Mouse (Mus musculus) embryonic stem cell, embryonic (primary cell): Measurements from ENCODE around the gene Olfr1261.

Source experiments
- CTCF ChIA-PET, 4 experiments: fragments of 300-600 bp in 2 of 4; fragments of 350-600 bp in 2 of 4; sonication (Branson Sonifier 250); formaldehyde crosslinking; loops; one replicate each; lab custom pipeline; 2022; ENCODE audit warnings: inconsistent platforms in 2 of 4; lab: Charles Lee
- POLR2A ChIA-PET, 4 experiments: fragments of 300-600 bp in 2 of 4; fragments of 350-600 bp in 2 of 4; sonication (Branson Sonifier 250); formaldehyde crosslinking; loops; one replicate each; lab custom pipeline; 2022; ENCODE audit warnings: antibody characterized with exemption in 4 of 4, inconsistent platforms in 1 of 4; lab: Charles Lee

Gene Olfr1261

DNA sequence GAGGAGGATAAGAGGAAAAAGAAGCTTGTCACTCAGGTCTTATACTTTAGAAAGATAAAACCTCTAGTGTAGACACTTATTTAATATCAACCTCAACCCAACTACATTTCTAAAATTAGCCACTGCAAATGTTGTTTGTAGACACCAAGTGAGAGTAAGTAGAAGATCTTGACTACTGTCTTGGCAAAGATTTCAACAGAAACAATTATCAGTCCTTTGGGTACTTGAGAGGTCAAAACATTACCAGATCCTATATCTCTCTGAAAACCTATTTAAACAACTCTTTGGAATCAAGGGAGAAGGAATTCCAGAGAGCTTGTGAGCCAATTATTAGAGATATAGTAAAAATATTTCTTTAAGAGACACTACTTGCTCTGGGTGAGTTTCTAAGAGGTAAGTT is at the start of gene Olfr1261:
Gene Olfr1261, plus strand, starts transcription at position 301 of the 400 bp plus-strand sequence.
- ChIA-PET CTCF (no interaction called here), POLR2A (no interaction called here)

- CTCF ChIA-PET = no interaction called here
- POLR2A ChIA-PET = interaction anchor here in 1 of 4 experiments (0.6 kb wide), 1 partner anchor 95 kb away, joined by 5 read pairs; no protein-coding TSS in a partner anchor
Observed at GRCm38 (mm10) chr2:89948564-89948963, 42.5 kb upstream of the Olfr1261 start, which contains the start of gene Olfr1259. TSS of gene Olfr1259 (minus strand) at chr2:89948664.

GRCm38 (mm10) chr2:89974184-89974583 is 16.8 kb upstream of the Olfr1261 start, which contains the start of gene Olfr1260:
TSS of gene Olfr1260 (plus strand) at chr2:89974340.
- ChIA-PET CTCF (no interaction called here), POLR2A (no interaction called here)

GRCm38 (mm10) chr2:89977709-89978108 is 13.3 kb upstream of the Olfr1261 start:
- CTCF ChIA-PET = no interaction called here
- POLR2A ChIA-PET = no interaction called here

- ChIA-PET POLR2A (no interaction called here), CTCF (no interaction called here)
Observed at GRCm38 (mm10) chr2:89999845-90000244, 8.8 kb downstream of the Olfr1261 start, which contains the start of gene Olfr1262. TSS of gene Olfr1262 (plus strand) at chr2:90000145.

- POLR2A ChIA-PET = no interaction called here
- CTCF ChIA-PET = no interaction called here
Observed at GRCm38 (mm10) chr2:90011831-90012230, 20.8 kb downstream of the Olfr1261 start, which contains the start of gene Olfr1263. TSS of gene Olfr1263 (plus strand) at chr2:90012131.

DNA sequence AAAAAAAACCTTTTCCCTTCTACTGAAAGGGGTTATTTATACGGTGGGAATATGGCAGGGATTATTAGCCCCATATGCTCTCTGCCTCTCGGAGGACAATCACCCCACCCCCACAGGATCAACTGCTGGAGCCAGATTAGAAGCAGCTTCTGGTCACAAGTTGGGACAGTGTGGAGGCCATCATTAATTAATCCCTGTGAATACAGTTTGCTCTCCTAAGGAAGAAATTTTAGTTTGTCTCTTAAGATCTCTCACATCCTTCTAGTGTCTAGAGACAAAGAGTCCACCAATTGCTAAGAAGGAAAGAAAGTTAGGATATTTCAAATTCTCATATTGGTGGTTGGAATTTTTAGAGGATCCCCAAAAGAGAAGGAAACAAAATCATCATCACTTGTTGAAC is 34.5 kb downstream of the Olfr1261 start, which contains the start of gene Olfr1264:
Gene Olfr1264, minus strand, starts transcription at position 101 of the 400 bp plus-strand sequence.
- ChIA-PET CTCF (no interaction called here), POLR2A (no interaction called here)

GRCm38 (mm10) chr2:90035037-90035436 is 44.0 kb downstream of the Olfr1261 start, which contains the start of gene Olfr1265:
TSS of gene Olfr1265 (plus strand) at chr2:90035337.
- POLR2A ChIA-PET = no interaction called here
- CTCF ChIA-PET = no interaction called here
